Mouse (Mus musculus): ENCODE results near the gene Prrt2.

Prrt2 gene

GRCm38 (mm10) chr7:127021563-127022527, 834 bp upstream of the Prrt2 start:
- in situ Hi-C loops (cut with MboI; ENCODE audit: unreplicated experiment in 2 of 2): loop anchor here (5.0 to 10.0 kb wide), 2 partner anchors 75 to 203 kb away; no protein-coding TSS in a partner anchor

- in situ Hi-C loops (cut with MboI; ENCODE audit: unreplicated experiment in 2 of 2): loop anchor here (5.0 to 10.0 kb wide), 2 partner anchors 77 to 204 kb away; no protein-coding TSS in a partner anchor
These were observed 520 bp downstream of the Prrt2 start for GRCm38 (mm10) chr7:127020491-127020890.

DNA sequence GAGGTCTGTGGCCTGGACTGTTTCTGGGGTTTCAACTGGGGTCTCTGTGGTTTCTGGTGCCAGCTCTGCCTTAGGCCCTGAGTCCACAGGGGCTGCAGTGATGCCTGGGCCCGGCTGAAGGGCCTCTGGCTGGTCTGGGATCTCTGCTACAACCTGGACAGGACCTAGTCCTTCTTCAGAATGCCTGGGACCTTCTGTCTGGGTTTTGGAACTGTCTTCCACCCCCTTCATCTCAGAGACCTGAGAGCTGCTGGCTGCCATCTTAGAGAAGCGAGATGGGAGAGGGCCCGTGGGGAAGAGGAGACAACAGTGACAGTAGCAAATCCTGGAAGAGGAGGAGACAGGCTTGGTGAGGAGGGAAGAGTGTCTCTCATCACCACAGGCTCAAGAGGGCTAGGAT, 980 bp downstream of the Prrt2 start:
- in situ Hi-C loops (cut with MboI; ENCODE audit: unreplicated experiment in 2 of 2): loop anchor here (5.0 to 10.0 kb wide), 2 partner anchors 77 to 205 kb away; no protein-coding TSS in a partner anchor

DNA sequence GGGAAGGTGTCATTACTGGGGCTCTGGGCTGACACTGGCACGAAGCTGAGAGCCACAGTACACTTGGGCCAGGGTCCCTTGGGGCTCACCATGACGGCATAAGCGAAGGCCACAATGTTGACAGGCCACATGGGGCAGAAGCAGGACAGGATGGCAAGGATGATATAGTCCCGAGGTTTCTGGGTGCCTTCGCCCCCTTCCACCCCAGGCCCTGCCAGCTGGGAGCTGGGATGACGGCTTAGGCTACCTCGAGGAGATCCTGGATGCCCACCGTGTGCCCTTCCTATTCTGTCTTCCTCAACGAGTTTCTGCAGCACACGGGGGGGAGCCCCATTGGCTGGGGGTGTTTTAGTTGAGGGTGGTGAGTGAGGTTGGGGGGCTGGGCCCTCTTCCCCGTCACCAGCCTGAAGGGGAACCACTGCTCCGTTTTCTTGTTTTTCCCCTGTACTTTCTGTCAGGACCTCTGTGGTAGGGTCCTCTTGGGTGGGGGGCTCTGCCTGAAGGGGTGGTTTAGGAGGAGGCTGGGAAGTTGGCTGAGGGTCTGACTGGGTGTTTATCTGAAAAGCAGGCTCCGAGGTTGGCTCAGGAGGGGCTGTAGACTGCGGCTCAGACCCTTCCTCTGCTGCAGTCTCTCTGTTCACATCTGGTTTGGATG, 1.6 kb downstream of the Prrt2 start:
- in situ Hi-C loops (cut with MboI; ENCODE audit: unreplicated experiment in 2 of 2): loop anchor here (5.0 kb wide), 2 partner anchors 83 to 187 kb away; partner anchors contain the start of gene 4930451I11Rik (in 1 of the 2)

DNA sequence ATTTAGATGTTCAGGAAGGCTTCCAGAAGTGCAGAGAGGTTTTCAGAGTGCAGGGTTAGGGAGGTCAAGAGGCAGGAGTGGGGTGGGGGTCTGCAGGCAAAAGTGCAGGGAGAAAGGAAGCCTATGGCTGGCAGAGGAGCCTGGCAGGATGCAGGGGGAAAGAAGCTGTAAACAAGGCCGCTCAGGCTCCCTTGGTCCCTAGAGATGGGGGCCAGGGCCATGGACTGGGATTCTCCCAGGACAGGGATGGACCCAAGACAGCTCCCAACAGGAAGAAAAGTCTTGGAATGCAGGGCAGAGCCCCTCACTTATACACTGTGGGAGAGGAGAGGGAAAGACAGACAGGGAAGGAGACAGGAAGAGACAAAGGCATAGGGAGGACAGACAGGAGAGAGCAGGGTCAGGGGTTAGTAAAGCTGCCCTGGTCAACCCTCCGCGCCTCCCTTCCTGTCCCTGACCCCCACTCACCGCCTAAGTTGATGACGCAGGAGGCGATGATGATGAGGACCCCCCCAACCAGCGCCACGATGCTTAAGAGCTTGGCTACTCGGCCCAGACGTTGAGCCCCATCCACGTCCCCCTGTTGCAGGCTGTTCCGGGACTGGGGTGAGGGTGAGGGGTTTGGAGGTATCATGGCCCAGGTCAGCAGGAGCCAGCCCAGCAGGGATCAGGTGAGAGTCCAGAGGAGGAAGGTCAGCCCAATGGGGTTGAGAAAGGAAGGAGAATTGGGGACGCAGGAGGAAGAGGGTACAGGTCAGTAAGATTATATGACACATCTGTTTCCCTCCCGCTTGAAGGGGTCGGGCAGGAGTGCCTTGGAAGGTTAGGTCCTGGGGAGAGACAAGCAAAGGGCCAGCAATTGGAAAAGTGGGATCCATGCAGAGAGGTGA, 2.4 kb downstream of the Prrt2 start:
- in situ Hi-C loops (cut with MboI; ENCODE audit: unreplicated experiment in 2 of 2): loop anchor here (5.0 kb wide), 2 partner anchors 84 to 186 kb away; partner anchors contain the start of gene 4930451I11Rik (in 1 of the 2)

DNA sequence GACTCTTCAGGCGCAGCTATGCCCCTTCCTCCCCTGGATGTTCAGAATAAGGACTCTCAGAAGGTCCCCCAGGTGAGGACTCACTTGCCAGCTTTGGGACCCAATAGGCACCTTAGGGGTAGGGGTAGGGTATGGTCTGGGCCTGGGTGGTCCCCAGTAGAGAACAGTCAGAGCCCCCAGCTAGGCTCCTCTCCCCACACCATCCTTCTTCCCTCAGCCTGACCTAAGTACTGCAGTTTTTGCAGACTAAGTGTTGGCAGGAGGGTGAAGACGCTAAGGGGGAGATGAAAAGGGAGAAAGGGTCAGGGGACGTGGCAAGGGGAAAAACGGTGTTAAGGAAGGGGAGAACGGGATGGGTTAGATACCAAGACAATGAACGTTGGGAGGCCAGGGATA, 3.1 kb downstream of the Prrt2 start:
- in situ Hi-C loops (cut with MboI; ENCODE audit: unreplicated experiment in 2 of 2): loop anchor here (5.0 kb wide), 2 partner anchors 84 to 186 kb away; partner anchors contain the start of gene 4930451I11Rik (in 1 of the 2)

DNA sequence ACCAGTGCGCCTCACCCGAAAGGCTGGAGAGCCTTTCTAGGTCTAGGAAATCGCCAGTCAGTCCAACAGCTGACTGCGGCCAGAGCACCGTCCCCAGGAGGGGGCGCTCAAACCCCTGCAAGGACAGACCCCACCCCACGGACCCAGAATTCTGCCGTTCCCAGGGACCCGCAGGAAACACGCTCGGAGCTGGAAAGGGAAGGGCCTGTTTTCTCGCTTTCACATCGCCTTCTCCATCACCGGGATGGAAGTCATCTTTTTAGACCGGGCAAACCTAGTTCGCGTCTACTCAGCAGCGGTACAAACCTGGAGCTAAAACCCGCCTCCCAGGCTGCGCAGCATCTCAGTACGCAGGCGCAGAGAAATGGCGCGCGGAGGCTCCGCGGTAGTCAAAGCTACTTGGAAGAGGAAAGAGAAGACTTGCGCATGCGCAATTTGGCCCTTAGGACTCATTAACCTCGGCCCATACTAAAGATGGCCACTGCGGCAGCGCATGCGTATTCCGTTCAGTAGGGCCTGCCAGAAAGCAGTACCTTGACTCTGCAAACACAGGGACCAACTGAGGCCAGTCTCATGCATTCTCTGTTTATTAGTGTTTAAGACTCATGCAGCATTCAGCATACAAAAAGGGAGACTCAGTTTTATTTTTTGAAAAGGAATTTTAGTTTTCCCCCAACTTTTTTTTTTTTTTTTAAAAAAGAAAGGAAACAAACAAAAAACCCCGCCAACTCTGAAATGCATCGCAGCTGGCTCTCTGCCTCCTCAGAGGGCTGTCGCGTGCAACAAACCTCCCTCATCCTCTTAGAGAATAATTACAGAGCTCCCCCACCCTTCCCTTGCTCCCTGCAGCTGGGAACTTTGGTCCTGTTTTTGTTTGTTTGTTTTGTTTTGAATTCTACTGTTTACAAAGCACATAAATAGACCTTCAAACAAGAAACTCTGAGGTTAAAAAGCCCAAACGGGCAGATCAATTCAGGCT, 3.8 kb downstream of the Prrt2 start, which contains the start of gene Pagr1a:
Pagr1a (minus strand) TSS at position 382 of the 979 bp plus-strand sequence.
- in situ Hi-C loops (cut with MboI; ENCODE audit: unreplicated experiment in 2 of 2): loop anchor here (5.0 kb wide), 2 partner anchors 85 to 185 kb away; partner anchors contain the start of gene 4930451I11Rik (in 1 of the 2)

- in situ Hi-C loops (cut with MboI; ENCODE audit: unreplicated experiment in 2 of 2): loop anchor here (5.0 kb wide), 2 partner anchors 86 to 184 kb away; partner anchors contain the start of gene 4930451I11Rik (in 1 of the 2)
These were observed 4.5 kb downstream of the Prrt2 start for GRCm38 (mm10) chr7:127016486-127016938.

GRCm38 (mm10) chr7:127016481-127016485, 4.7 kb downstream of the Prrt2 start, which contains the start of gene Pagr1b:
Pagr1b (minus strand) TSS chr7:127016484.
- in situ Hi-C loops (cut with MboI; ENCODE audit: unreplicated experiment in 2 of 2): loop anchor here (5.0 kb wide), 2 partner anchors 86 to 184 kb away; partner anchors contain the start of gene 4930451I11Rik (in 1 of the 2)

- in situ Hi-C loops (cut with MboI; ENCODE audit: unreplicated experiment in 2 of 2): loop anchor here (5.0 kb wide), 2 partner anchors 86 to 184 kb away; partner anchors contain the start of gene 4930451I11Rik (in 1 of the 2)
These were observed 4.9 kb downstream of the Prrt2 start for GRCm38 (mm10) chr7:127016081-127016480.

- in situ Hi-C loops (cut with MboI; ENCODE audit: unreplicated experiment in 2 of 2): loop anchor here (5.0 kb wide), 3 partner anchors 38 to 183 kb away; partner anchors contain the start of genes 4930451I11Rik (in 1 of the 2), Cdipt (in 1 of the 2) and Cdiptos (in 1 of the 2)
These were observed 6.0 kb downstream of the Prrt2 start for GRCm38 (mm10) chr7:127014993-127015392.

- in situ Hi-C loops (cut with MboI; ENCODE audit: unreplicated experiment in 2 of 2): loop anchor here in 1 of 2 experiments (5.0 kb wide), 1 partner anchor 37 kb away; the partner anchor contains the start of genes Cdipt and Cdiptos
These were observed 6.7 kb downstream of the Prrt2 start, which contains the start of gene Mvp for GRCm38 (mm10) chr7:127014320-127014719. Mvp (minus strand) TSS chr7:127014621.

- in situ Hi-C loops (cut with MboI; ENCODE audit: unreplicated experiment in 2 of 2): loop anchor here in 1 of 2 experiments (5.0 kb wide), 1 partner anchor 36 kb away; the partner anchor contains the start of genes Cdipt and Cdiptos
These were observed 7.6 kb downstream of the Prrt2 start for GRCm38 (mm10) chr7:127013385-127013784.

DNA sequence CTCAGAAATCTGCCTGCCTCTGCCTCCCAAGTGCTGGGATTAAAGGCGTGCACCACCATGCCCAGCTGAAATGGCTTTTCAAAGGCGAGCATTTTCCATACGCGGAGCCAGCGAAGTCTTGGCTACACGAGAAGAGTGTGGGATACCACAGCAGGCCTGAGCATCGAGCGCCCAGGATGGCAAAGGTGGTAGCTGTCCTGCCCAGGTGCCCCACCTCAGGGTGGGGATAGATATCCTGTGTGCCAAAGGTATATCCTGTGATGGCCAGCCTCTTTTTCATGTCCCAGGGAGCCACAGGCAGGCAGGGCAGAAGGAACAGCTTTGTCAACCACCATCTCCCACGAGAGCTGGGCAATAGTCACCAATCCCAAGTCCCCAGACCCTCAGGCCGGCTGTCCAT, 8.2 kb downstream of the Prrt2 start:
- in situ Hi-C loops (cut with MboI; ENCODE audit: unreplicated experiment in 2 of 2): loop anchor here in 1 of 2 experiments (5.0 kb wide), 1 partner anchor 36 kb away; the partner anchor contains the start of genes Cdipt and Cdiptos

- in situ Hi-C loops (cut with MboI; ENCODE audit: unreplicated experiment in 2 of 2): loop anchor here in 1 of 2 experiments (5.0 kb wide), 1 partner anchor 35 kb away; the partner anchor contains the start of genes Cdipt and Cdiptos
These were observed 8.6 kb downstream of the Prrt2 start for GRCm38 (mm10) chr7:127012374-127012773.

DNA sequence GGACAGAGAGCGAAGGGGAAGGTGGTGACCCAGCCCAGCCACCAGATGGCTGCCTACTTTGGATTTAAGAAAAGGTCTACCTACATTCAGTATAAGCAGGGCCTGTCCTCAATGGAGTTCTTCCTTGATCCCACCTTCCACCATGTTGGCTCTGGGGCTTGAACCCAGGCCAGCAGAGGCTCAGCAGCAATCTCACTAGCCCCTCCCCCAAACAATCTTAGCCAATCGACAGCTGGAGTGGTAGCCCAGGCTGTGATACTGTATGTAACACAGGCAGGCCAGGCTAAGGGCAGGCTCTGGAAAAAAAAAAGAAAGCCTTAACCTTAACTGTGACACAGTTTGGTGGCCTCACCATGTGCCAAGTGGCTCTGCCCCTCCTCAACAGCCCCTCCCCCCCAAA, 9.3 kb downstream of the Prrt2 start:
- in situ Hi-C loops (cut with MboI; ENCODE audit: unreplicated experiment in 2 of 2): loop anchor here in 1 of 2 experiments (5.0 kb wide), 1 partner anchor 34 kb away; the partner anchor contains the start of genes Cdipt and Cdiptos

DNA sequence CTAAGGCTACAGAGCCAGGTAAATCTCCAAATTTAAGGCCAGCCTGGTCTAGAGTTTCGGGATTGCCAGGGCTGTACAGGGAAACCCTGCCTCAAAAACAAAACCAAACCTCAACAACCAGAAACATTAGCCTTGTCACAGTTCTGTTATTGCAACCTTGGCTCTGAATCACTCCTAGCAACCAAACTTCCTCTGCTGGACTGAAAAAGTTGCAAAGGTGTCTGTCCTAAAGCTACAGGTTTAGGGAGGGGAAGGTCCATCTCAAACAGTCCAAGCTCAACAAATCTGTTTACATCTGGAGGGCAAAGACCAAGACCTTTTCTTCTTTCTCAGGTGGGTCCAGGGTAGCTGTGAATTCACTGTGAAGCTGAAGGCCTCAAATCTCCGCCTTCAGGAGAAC, 10.0 kb downstream of the Prrt2 start:
- in situ Hi-C loops (cut with MboI; ENCODE audit: unreplicated experiment in 2 of 2): loop anchor here in 1 of 2 experiments (5.0 kb wide), 1 partner anchor 34 kb away; the partner anchor contains the start of genes Cdipt and Cdiptos

All from v-Abl transformed pro-B cells (cell line).